ENCODE assay signal across 9 mouse cellular contexts in genomic region chr17:27939028-27939427, GRCm38 (mm10). TPM values are rescaled to one million over a fixed set of nuclear protein-coding genes. Genes with fewer than 3 reads are reported as not detected.
DNase-seq lines count a peak whose midpoint lies in the region; ATAC-seq and TF ChIP-seq lines count a peak whose summit lies in the region.
"Had no signal": no experiment of that assay in that cellular context is flagged by ENCODE, and none has a peak within 500 bp of the region (broad histone marks: within the 10 kb centered on the region; RNA-seq: fewer than 3 reads in every experiment).

No protein-coding gene starts in this region.

- H3K4me2 ChIP-seq in kidney, embryonic 14.5 days (replicated peaks; ENCODE audit: low read depth, low read length) = no peak overlapping the region
- no peak overlapping the region for H3K4me2 ChIP-seq in stomach, postnatal 0 days (replicated peaks; ENCODE audit: low read depth)
- H3K4me2 ChIP-seq: liver, embryonic 12.5 days had no signal

- H3K9me3 ChIP-seq in kidney, embryonic 14.5 days (ENCODE audit: control insufficient read depth, low read length) = no peaks in the 10 kb centered on the region
- no peaks in the 10 kb centered on the region for H3K9me3 ChIP-seq in stomach, postnatal 0 days (ENCODE audit: control insufficient read depth, low read length)
- H3K9me3 ChIP-seq: liver, embryonic 12.5 days had no signal

- H3K27ac ChIP-seq in kidney, embryonic 14.5 days (ENCODE audit: low read depth, low read length) = peak overlapping the region; percentile 51; the same call in 1 of the 2 replicates
- H3K27ac ChIP-seq in stomach, postnatal 0 days (replicated peaks) = peak overlapping the region; percentile 46; the same call in 1 of the 2 replicates

- no peak for TF ChIP-seq EP300 in stomach, postnatal 0 days (optimal IDR thresholded peaks at IDR 0.05)

- H3K4me3 ChIP-seq in kidney, embryonic 14.5 days (ENCODE audit: low read length) = no peak overlapping the region
- no peak overlapping the region for H3K4me3 ChIP-seq in stomach, postnatal 0 days (ENCODE audit: low read depth, low read length)
- H3K4me3 ChIP-seq: liver, embryonic 12.5 days had no signal

- intact Hi-C loops in left cerebral cortex, postnatal 10 days (cut with DNase I) = no loop called here

- no peak for ATAC-seq in kidney, embryonic 14.5 days (ENCODE audit: low FRiP score, low TSS enrichment)
- no peak for ATAC-seq in stomach, postnatal 0 days (ENCODE audit: low FRiP score, low TSS enrichment)
- ATAC-seq: liver, embryonic 12.5 days had no signal

- WGBS in kidney, embryonic 14.5 days = 75% methylated on average over 5 of the region's 5 CpGs
- WGBS in stomach, postnatal 0 days = 80% methylated on average over 5 of the region's 5 CpGs

- H3K9ac ChIP-seq in kidney, embryonic 14.5 days (ENCODE audit: low read depth, low read length) = no peak overlapping the region
- no peak overlapping the region; the same call in 1 of the 2 replicates for H3K9ac ChIP-seq in stomach, postnatal 0 days (ENCODE audit: low read length)
- H3K9ac ChIP-seq: liver, embryonic 12.5 days had no signal

- H3K4me1 ChIP-seq in kidney, embryonic 14.5 days (ENCODE audit: control insufficient read depth, insufficient read depth, low read length) = peaks cover 29% of the 10 kb centered on the region
- H3K4me1 ChIP-seq in stomach, postnatal 0 days (replicated peaks; ENCODE audit: control insufficient read depth, insufficient read depth) = peaks cover 8% of the 10 kb centered on the region

- TF ChIP-seq CTCF in stomach, postnatal 0 days (IDR thresholded peaks at IDR 0.05; ENCODE audit: low read depth) = no peak

- no peaks in the 10 kb centered on the region for H3K27me3 ChIP-seq in kidney, embryonic 14.5 days (ENCODE audit: control insufficient read depth, insufficient read depth, low read length)
- H3K27me3 ChIP-seq in stomach, postnatal 0 days (ENCODE audit: control insufficient read depth, insufficient read depth, low read length) = no peaks in the 10 kb centered on the region
- H3K27me3 ChIP-seq: liver, embryonic 12.5 days had no signal

- no peak for DNase-seq in kidney, adult 18-20 months
- peak; percentile 60 for DNase-seq in testis, postnatal 10 days (ENCODE audit: low spot score)
- DNase-seq in testis, postnatal 14 days (ENCODE audit: low spot score) = no peak
- DNase-seq in heart, postnatal 4 days = peak; percentile 31
- DNase-seq in stomach, postnatal 0 days (ENCODE audit: low spot score) = no peak
- DNase-seq in left cerebral cortex, postnatal 10 days (ENCODE audit: extremely low spot score in 1 of 2, low spot score in 2 of 2) = no peak
- no peak for DNase-seq in liver

- H3K36me3 ChIP-seq in kidney, embryonic 14.5 days (ENCODE audit: control insufficient read depth, insufficient read depth, low read length) = no peaks in the 10 kb centered on the region
- H3K36me3 ChIP-seq in stomach, postnatal 0 days (ENCODE audit: control insufficient read depth, insufficient read depth, low read length) = no peaks in the 10 kb centered on the region
- H3K36me3 ChIP-seq: liver, embryonic 12.5 days had no signal

RNA-seq across cellular contexts. Expression of gene Taf11, which starts 29.4 kb away (rescaled TPM):
- polyA plus RNA-seq in kidney, embryonic 14.5 days (2014; fragmentation: Nextera tagmentation; extraction: Ambion mirVana) = 76.6 and 77.5 TPM in 2 replicates
- 10 to 100 TPM; 28.5 to 29.3 TPM for total RNA-seq in heart, postnatal 4 days (2021)
- 33.4 and 34.0 TPM in 2 replicates for polyA plus RNA-seq in stomach, postnatal 0 days (2015; fragmentation: Nextera tagmentation; extraction: Ambion mirVana)
- total RNA-seq in left cerebral cortex, postnatal 10 days (2021) = 10 to 100 TPM; 35.2 to 38.3 TPM

RNA-seq across cellular contexts. Expression of gene Anks1, which starts 29.9 kb away (rescaled TPM):
- polyA plus RNA-seq in kidney, embryonic 14.5 days (2014; fragmentation: Nextera tagmentation; extraction: Ambion mirVana) = 8.0 and 14.2 TPM in 2 replicates
- 10 to 100 TPM; 54.2 to 59.2 TPM for total RNA-seq in heart, postnatal 4 days (2021)
- polyA plus RNA-seq in stomach, postnatal 0 days (2015; fragmentation: Nextera tagmentation; extraction: Ambion mirVana) = 7.8 and 8.3 TPM in 2 replicates
- total RNA-seq in left cerebral cortex, postnatal 10 days (2021) = 10 to 100 TPM; 37.3 to 37.7 TPM

Comparison
In these comparisons a context has a peak if more than half of its experiments do, and no peak if none do; other contexts are left out.
1. DNase-seq: peak in testis, postnatal 10 days (single experiment) and heart, postnatal 4 days (single experiment); none in kidney, adult 18-20 months (single experiment), testis, postnatal 14 days (single experiment), stomach, postnatal 0 days (single experiment), left cerebral cortex, postnatal 10 days (0 of 2) and liver (single experiment).